Mouse (Mus musculus) stomach, postnatal 0 days (tissue): ENCODE measurements around the gene Dlg2.

ENCODE experiments used
- CTCF ChIP-seq: IDR thresholded peaks from 2 replicates; pipeline ENCODE4 v1.5.1; 2016; ENCODE audit warnings: antibody characterized with exemption, low read depth, mild to moderate bottlenecking, moderate library complexity
- EP300 ChIP-seq: optimal IDR thresholded peaks from 2 replicates; pipeline ENCODE3; 2016; ENCODE audit warnings: antibody characterized with exemption

DNA sequence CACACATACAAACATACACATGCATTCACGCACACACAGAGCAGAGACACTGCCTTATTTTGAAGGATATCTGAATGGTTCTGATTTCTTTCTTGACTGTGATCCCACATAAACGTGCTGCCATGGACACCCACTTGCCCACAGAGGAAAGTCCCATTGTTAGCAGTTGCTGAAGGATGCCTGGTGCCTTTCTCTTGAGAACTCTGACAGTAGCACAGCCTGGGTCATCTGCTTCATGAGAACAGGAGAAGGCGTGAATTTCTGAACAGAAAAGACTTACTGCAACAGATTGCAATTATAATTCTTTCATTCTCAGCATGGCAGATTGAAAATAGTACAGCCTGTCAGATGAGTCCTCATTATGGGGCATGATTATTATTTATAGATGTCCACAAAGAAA is 1442.6 kb downstream of the Dlg2 start:
- TF ChIP-seq CTCF (no peak), EP300 (no peak)
